Comparison of ENCODE assay signal across 15 mouse cellular contexts in genomic region chr7:83800561-83801482, GRCm38 (mm10). TPM values are rescaled to one million over a fixed set of nuclear protein-coding genes. Genes with fewer than 3 reads are reported as not detected.
DNase-seq lines count a peak whose midpoint lies in the region; ATAC-seq lines count a peak whose summit lies in the region.
"Had no signal": no experiment of that assay in that cellular context is flagged by ENCODE, and none has a peak within 500 bp of the region (broad histone marks: within the 10 kb centered on the region; RNA-seq: fewer than 3 reads in every experiment).

No protein-coding gene starts in this region.

- no peaks in the 10 kb centered on the region for H3K9me3 ChIP-seq in embryonic facial prominence, embryonic 14.5 days (ENCODE audit: control insufficient read depth, low read length)
- H3K9me3 ChIP-seq in embryonic facial prominence, embryonic 10.5 days = no peaks in the 10 kb centered on the region
- no peaks in the 10 kb centered on the region for H3K9me3 ChIP-seq in heart, embryonic 16.5 days (replicated peaks; ENCODE audit: control insufficient read depth, low read length)
- H3K9me3 ChIP-seq in forebrain, embryonic 12.5 days = no peaks in the 10 kb centered on the region

- no peaks in the 10 kb centered on the region for H3K27me3 ChIP-seq in embryonic facial prominence, embryonic 14.5 days (replicated peaks; ENCODE audit: control insufficient read depth, insufficient read depth, low read length)
- no peaks in the 10 kb centered on the region for H3K27me3 ChIP-seq in embryonic facial prominence, embryonic 10.5 days (replicated peaks; ENCODE audit: low read depth, poor library complexity, severe bottlenecking)
- no peaks in the 10 kb centered on the region for H3K27me3 ChIP-seq in heart, embryonic 16.5 days (ENCODE audit: control insufficient read depth, insufficient read depth, low read length)
- no peaks in the 10 kb centered on the region for H3K27me3 ChIP-seq in forebrain, embryonic 12.5 days

- H3K4me2 ChIP-seq in embryonic facial prominence, embryonic 14.5 days (ENCODE audit: low read depth, low read length) = no peak overlapping the region
- no peak overlapping the region for H3K4me2 ChIP-seq in heart, embryonic 16.5 days (ENCODE audit: low read depth, low read length)
- H3K4me2 ChIP-seq in forebrain, embryonic 12.5 days = no peak overlapping the region
- H3K4me2 ChIP-seq: midbrain, embryonic 11.5 days had no signal

- no peaks in the 10 kb centered on the region for H3K36me3 ChIP-seq in embryonic facial prominence, embryonic 14.5 days (ENCODE audit: control insufficient read depth, insufficient read depth, low read length)
- no peaks in the 10 kb centered on the region for H3K36me3 ChIP-seq in embryonic facial prominence, embryonic 10.5 days (replicated peaks)
- H3K36me3 ChIP-seq in heart, embryonic 16.5 days (ENCODE audit: control insufficient read depth, insufficient read depth) = no peaks in the 10 kb centered on the region
- no peaks in the 10 kb centered on the region for H3K36me3 ChIP-seq in forebrain, embryonic 12.5 days (replicated peaks)

- 66% methylated on average over 8 of the region's 8 CpGs for WGBS in embryonic facial prominence, embryonic 14.5 days
- WGBS in embryonic facial prominence, embryonic 10.5 days = 92% methylated on average over 8 of the region's 8 CpGs
- WGBS in heart, embryonic 16.5 days = 57% methylated on average over 8 of the region's 8 CpGs
- 91% methylated on average over 8 of the region's 8 CpGs for WGBS in forebrain, embryonic 12.5 days

- H3K9ac ChIP-seq in embryonic facial prominence, embryonic 14.5 days (ENCODE audit: low read depth, low read length) = no peak overlapping the region
- 0 out of 2 replicates have a peak overlapping the region, but pooled peaks have one; percentile 30 for H3K9ac ChIP-seq in heart, embryonic 16.5 days (ENCODE audit: low read length)
- H3K9ac ChIP-seq in forebrain, embryonic 12.5 days = no peak overlapping the region
- H3K9ac ChIP-seq: liver, embryonic 14.5 days had no signal

- ATAC-seq in embryonic facial prominence, embryonic 14.5 days (ENCODE audit: low read depth) = no peak
- ATAC-seq in heart, embryonic 16.5 days (replicated peaks; ENCODE audit: extremely low read depth, insufficient read depth, low FRiP score) = 0 out of 2 replicates have a peak, but pooled peaks have one; percentile 69
- ATAC-seq in forebrain, embryonic 12.5 days (ENCODE audit: low FRiP score) = no peak
- ATAC-seq: CD4-positive, CD25-positive, alpha-beta regulatory T cell, adult 4 months; hindbrain, embryonic 16.5 days had no signal

- intact Hi-C loops in heart, postnatal 25 days (cut with DNase I) = loop anchor here (1.0 kb wide), 1 partner anchor 24 kb away; no protein-coding TSS in a partner anchor

- H3K4me1 ChIP-seq in embryonic facial prominence, embryonic 14.5 days (ENCODE audit: control insufficient read depth, insufficient read depth, low read length) = peaks cover 4% of the 10 kb centered on the region
- H3K4me1 ChIP-seq in embryonic facial prominence, embryonic 10.5 days = peaks cover 16% of the 10 kb centered on the region
- peaks cover 10% of the 10 kb centered on the region for H3K4me1 ChIP-seq in heart, embryonic 16.5 days (ENCODE audit: control insufficient read depth, insufficient read depth, low read length)
- no peaks in the 10 kb centered on the region; the same call in 1 of the 2 replicates for H3K4me1 ChIP-seq in forebrain, embryonic 12.5 days

- DNase-seq in embryonic facial prominence, embryonic 14.5 days (ENCODE audit: low spot score) = peak; percentile 29
- DNase-seq in embryonic facial prominence, embryonic 10.5 days (ENCODE audit: low spot score) = no peak
- DNase-seq in heart, postnatal 25 days (ENCODE audit: low spot score) = no peak
- peak; percentile 42 for DNase-seq in right cerebral cortex, adult 18-20 months
- no peak for DNase-seq in right cerebral cortex, adult 2 months (ENCODE audit: low spot score in 2 of 2)
- DNase-seq in telencephalon, adult 2 months (ENCODE audit: low read depth, low spot score) = peak; percentile 52
- DNase-seq: lung, postnatal 36 days; thymus, postnatal 25 days had no signal

- H3K27ac ChIP-seq in embryonic facial prominence, embryonic 14.5 days (replicated peaks; ENCODE audit: low read depth, low read length) = no peak overlapping the region
- no peak overlapping the region for H3K27ac ChIP-seq in embryonic facial prominence, embryonic 10.5 days (replicated peaks)
- H3K27ac ChIP-seq in heart, embryonic 16.5 days (ENCODE audit: low read length) = peak overlapping the region; percentile 35; the same call in 1 of the 2 replicates
- H3K27ac ChIP-seq in forebrain, embryonic 12.5 days = no peak overlapping the region
- H3K27ac ChIP-seq: liver, embryonic 14.5 days had no signal

- H3K4me3 ChIP-seq in embryonic facial prominence, embryonic 14.5 days (ENCODE audit: low read depth, low read length) = no peak overlapping the region
- H3K4me3 ChIP-seq in embryonic facial prominence, embryonic 10.5 days = no peak overlapping the region
- H3K4me3 ChIP-seq in heart, embryonic 16.5 days (ENCODE audit: low read length) = no peak overlapping the region
- H3K4me3 ChIP-seq in forebrain, embryonic 12.5 days (replicated peaks) = no peak overlapping the region

RNA-seq across cellular contexts. Expression of gene Cfap161, which starts 6.1 kb away (rescaled TPM):
- 2.0 and 4.3 TPM in 2 replicates for polyA plus RNA-seq in embryonic facial prominence, embryonic 14.5 days (2014; fragmentation: Nextera tagmentation; extraction: Ambion mirVana)
- polyA plus RNA-seq in embryonic facial prominence, embryonic 10.5 days (2016; fragmentation: Nextera tagmentation; extraction: Ambion mirVana) = 0.15 TPM in 1 of 2 replicates, not detected in the other
- 1.8 and 2.8 TPM in 2 replicates for polyA plus RNA-seq in heart, embryonic 16.5 days (2015; fragmentation: Nextera tagmentation; extraction: Ambion mirVana)
- total RNA-seq in heart, postnatal 25 days (2021) = not detected
- 0.28 and 0.49 TPM in 2 replicates for polyA plus RNA-seq in forebrain, embryonic 12.5 days (2016; fragmentation: Nextera tagmentation; extraction: Ambion mirVana)
- polyA plus RNA-seq: CD4-positive, CD25-positive, alpha-beta regulatory T cell, adult 4 months; midbrain, embryonic 11.5 days; stomach, embryonic 16.5 days had no signal

RNA-seq across cellular contexts. Expression of gene Il16, which starts 55.3 kb away (rescaled TPM):
- 6.0 and 7.2 TPM in 2 replicates for polyA plus RNA-seq in embryonic facial prominence, embryonic 14.5 days (2014; fragmentation: Nextera tagmentation; extraction: Ambion mirVana)
- polyA plus RNA-seq in embryonic facial prominence, embryonic 10.5 days (2016; fragmentation: Nextera tagmentation; extraction: Ambion mirVana) = 1.1 and 1.9 TPM in 2 replicates
- polyA plus RNA-seq in heart, embryonic 16.5 days (2015; fragmentation: Nextera tagmentation; extraction: Ambion mirVana) = 7.1 and 12.0 TPM in 2 replicates
- total RNA-seq in heart, postnatal 25 days (2021) = 1 to 10 TPM; 8.2 to 8.4 TPM
- 0.86 and 0.95 TPM in 2 replicates for polyA plus RNA-seq in forebrain, embryonic 12.5 days (2016; fragmentation: Nextera tagmentation; extraction: Ambion mirVana)

Comparison
In these comparisons a context has a peak if more than half of its experiments do, and no peak if none do; other contexts are left out.
1. DNase-seq: peak in embryonic facial prominence, embryonic 14.5 days (single experiment), right cerebral cortex, adult 18-20 months (single experiment) and telencephalon, adult 2 months (single experiment); none in embryonic facial prominence, embryonic 10.5 days (single experiment), heart, postnatal 25 days (single experiment) and right cerebral cortex, adult 2 months (0 of 2).